Mouse (Mus musculus): ENCODE data around the gene Elk3. TPM values are rescaled to one million over a fixed set of nuclear protein-coding genes. Genes with fewer than 3 reads are reported as not detected.

The Elk3 gene
- polyA plus RNA-seq, 1 experiment from 2014 or later: 4.6 TPM

GRCm38 (mm10) chr10:93353545-93354326 is 42.8 kb upstream of the Elk3 start:
- H3K27ac ChIP-seq (ENCODE audit: low read length): no peak overlapping the region
- no peaks in the 10 kb centered on the region for H3K36me3 ChIP-seq (ENCODE audit: control insufficient read depth, insufficient read depth)
- no peaks in the 10 kb centered on the region for H3K27me3 ChIP-seq (ENCODE audit: control insufficient read depth, insufficient read depth, low read depth, low read length)
- WGBS (ENCODE audit: insufficient replicate concordance): 69% methylated on average over 10 of the region's 10 CpGs
- no peak overlapping the region for H3K4me3 ChIP-seq (ENCODE audit: low read depth, low read length)
- H3K9me3 ChIP-seq (replicated peaks; ENCODE audit: control insufficient read depth, low read length): no peaks in the 10 kb centered on the region
- no peaks in the 10 kb centered on the region for H3K4me1 ChIP-seq (ENCODE audit: control insufficient read depth, low read depth, low read length)
- ATAC-seq (ENCODE audit: low read depth): no peak
- no peak overlapping the region for H3K9ac ChIP-seq (ENCODE audit: low read depth, low read length)
- H3K4me2 ChIP-seq (ENCODE audit: low read depth, low read length): no peak overlapping the region

- no peaks in the 10 kb centered on the region; the same call in 1 of the 2 replicates for H3K4me1 ChIP-seq (ENCODE audit: control insufficient read depth, low read depth, low read length)
- no peak overlapping the region for H3K27ac ChIP-seq (ENCODE audit: low read length)
- no peaks in the 10 kb centered on the region for H3K36me3 ChIP-seq (ENCODE audit: control insufficient read depth, insufficient read depth)
- 68% methylated on average over 14 of the region's 14 CpGs for WGBS (ENCODE audit: insufficient replicate concordance)
- H3K9ac ChIP-seq (ENCODE audit: low read depth, low read length): no peak overlapping the region
- no peaks in the 10 kb centered on the region for H3K9me3 ChIP-seq (replicated peaks; ENCODE audit: control insufficient read depth, low read length)
- no peak overlapping the region for H3K4me3 ChIP-seq (ENCODE audit: low read depth, low read length)
- H3K27me3 ChIP-seq (ENCODE audit: control insufficient read depth, insufficient read depth, low read depth, low read length): no peaks in the 10 kb centered on the region
- ATAC-seq (ENCODE audit: low read depth): no peak
- H3K4me2 ChIP-seq (ENCODE audit: low read depth, low read length): no peak overlapping the region
Measured at GRCm38 (mm10) chr10:93347918-93348505, 37.1 kb upstream of the Elk3 start.

DNA sequence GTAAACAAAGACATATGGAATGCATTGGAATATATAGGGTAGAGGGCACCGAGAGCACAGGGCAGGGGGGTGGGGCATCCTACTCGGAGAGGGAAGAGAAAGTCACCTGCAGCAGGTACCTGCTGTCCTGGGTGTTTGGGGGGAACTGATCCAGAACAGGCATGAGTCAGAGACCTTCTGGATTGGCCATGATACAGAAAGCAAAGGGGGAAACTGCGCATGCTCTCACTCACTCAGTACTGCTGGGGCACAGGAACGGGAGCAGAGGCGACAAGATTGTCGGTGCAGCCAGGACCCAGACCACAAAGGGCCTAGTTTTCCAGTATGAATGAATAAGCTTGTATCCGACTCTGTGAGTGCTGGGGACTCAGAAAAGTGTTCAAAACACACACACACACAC is 36.5 kb upstream of the Elk3 start:
- Histone ChIP-seq H3K36me3 (ENCODE audit: control insufficient read depth, insufficient read depth) (no peaks in the 10 kb centered on the region), H3K4me2 (ENCODE audit: low read depth, low read length) (no peak overlapping the region), H3K9me3 (replicated peaks; ENCODE audit: control insufficient read depth, low read length) (no peaks in the 10 kb centered on the region), H3K27ac (ENCODE audit: low read length) (no peak overlapping the region), H3K4me1 (ENCODE audit: control insufficient read depth, low read depth, low read length) (no peaks in the 10 kb centered on the region; the same call in 1 of the 2 replicates), H3K9ac (ENCODE audit: low read depth, low read length) (no peak overlapping the region), H3K4me3 (ENCODE audit: low read depth, low read length) (no peak overlapping the region), H3K27me3 (ENCODE audit: control insufficient read depth, insufficient read depth, low read depth, low read length) (no peaks in the 10 kb centered on the region)
- no peak for ATAC-seq (ENCODE audit: low read depth)
- 55% methylated on average over 7 of the region's 7 CpGs for WGBS (ENCODE audit: insufficient replicate concordance)

- H3K4me3 ChIP-seq (ENCODE audit: low read depth, low read length): no peak overlapping the region
- no peak for ATAC-seq (ENCODE audit: low read depth)
Measured at GRCm38 (mm10) chr10:93346208-93346936, 35.4 kb upstream of the Elk3 start.

DNA sequence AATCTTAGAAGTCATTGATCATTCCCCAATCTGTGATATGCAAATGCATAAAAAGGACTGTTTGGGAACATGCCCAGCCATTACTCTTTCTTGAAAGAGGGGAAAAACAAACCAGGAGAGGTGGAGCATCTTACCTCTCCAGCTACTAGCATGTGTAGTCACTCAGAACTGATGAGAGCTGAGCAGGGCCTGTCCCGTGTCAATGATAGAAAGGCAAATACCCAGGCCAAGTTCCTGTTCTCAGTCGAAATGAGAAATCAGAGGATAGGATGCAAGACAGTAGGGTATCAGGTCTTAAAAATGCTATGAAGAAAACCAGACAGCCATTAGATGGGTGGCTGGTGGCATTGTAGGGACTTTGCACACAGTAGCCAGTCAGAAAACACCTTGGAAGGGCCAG is 34.6 kb upstream of the Elk3 start:
- H3K4me2 ChIP-seq (ENCODE audit: low read depth, low read length): no peak overlapping the region
- ATAC-seq (ENCODE audit: low read depth): no peak
- 59% methylated on average over 2 of the region's 2 CpGs for WGBS (ENCODE audit: insufficient replicate concordance)

More at GRCm38 (mm10) chr10:93346208-93346936, 35.4 kb upstream of the Elk3 start:
- Histone ChIP-seq H3K9ac (ENCODE audit: low read depth, low read length) (no peak overlapping the region), H3K9me3 (replicated peaks; ENCODE audit: control insufficient read depth, low read length) (no peaks in the 10 kb centered on the region), H3K4me2 (ENCODE audit: low read depth, low read length) (no peak overlapping the region), H3K36me3 (ENCODE audit: control insufficient read depth, insufficient read depth) (no peaks in the 10 kb centered on the region), H3K27ac (ENCODE audit: low read length) (no peak overlapping the region), H3K27me3 (ENCODE audit: control insufficient read depth, insufficient read depth, low read depth, low read length) (no peaks in the 10 kb centered on the region), H3K4me1 (ENCODE audit: control insufficient read depth, low read depth, low read length) (no peaks in the 10 kb centered on the region; the same call in 1 of the 2 replicates)
- 54% methylated on average over 9 of the region's 9 CpGs for WGBS (ENCODE audit: insufficient replicate concordance)

GRCm38 (mm10) chr10:93343469-93343868 is 32.5 kb upstream of the Elk3 start:
- Histone ChIP-seq H3K4me1 (ENCODE audit: control insufficient read depth, low read depth, low read length) (no peaks in the 10 kb centered on the region; the same call in 1 of the 2 replicates), H3K4me2 (ENCODE audit: low read depth, low read length) (no peak overlapping the region), H3K4me3 (ENCODE audit: low read depth, low read length) (no peak overlapping the region), H3K9ac (ENCODE audit: low read depth, low read length) (no peak overlapping the region), H3K9me3 (replicated peaks; ENCODE audit: control insufficient read depth, low read length) (no peaks in the 10 kb centered on the region), H3K27ac (ENCODE audit: low read length) (no peak overlapping the region), H3K27me3 (ENCODE audit: control insufficient read depth, insufficient read depth, low read depth, low read length) (no peaks in the 10 kb centered on the region), H3K36me3 (ENCODE audit: control insufficient read depth, insufficient read depth) (no peaks in the 10 kb centered on the region)
- ATAC-seq (ENCODE audit: low read depth): no peak
- 70% methylated on average over 6 of the region's 6 CpGs for WGBS (ENCODE audit: insufficient replicate concordance)

More for the DNA sequence above, 34.6 kb upstream of the Elk3 start:
- H3K27me3 ChIP-seq (ENCODE audit: control insufficient read depth, insufficient read depth, low read depth, low read length): no peaks in the 10 kb centered on the region
- H3K36me3 ChIP-seq (ENCODE audit: control insufficient read depth, insufficient read depth): no peaks in the 10 kb centered on the region
- H3K4me3 ChIP-seq (ENCODE audit: low read depth, low read length): no peak overlapping the region
- no peak overlapping the region for H3K27ac ChIP-seq (ENCODE audit: low read length)
- no peaks in the 10 kb centered on the region for H3K9me3 ChIP-seq (replicated peaks; ENCODE audit: control insufficient read depth, low read length)
- H3K4me1 ChIP-seq (ENCODE audit: control insufficient read depth, low read depth, low read length): no peaks in the 10 kb centered on the region; the same call in 1 of the 2 replicates
- H3K9ac ChIP-seq (ENCODE audit: low read depth, low read length): no peak overlapping the region

GRCm38 (mm10) chr10:93342986-93343385 is 32.1 kb upstream of the Elk3 start:
- Histone ChIP-seq H3K4me3 (ENCODE audit: low read depth, low read length) (no peak overlapping the region), H3K4me1 (ENCODE audit: control insufficient read depth, low read depth, low read length) (no peaks in the 10 kb centered on the region; the same call in 1 of the 2 replicates), H3K9me3 (replicated peaks; ENCODE audit: control insufficient read depth, low read length) (no peaks in the 10 kb centered on the region), H3K36me3 (ENCODE audit: control insufficient read depth, insufficient read depth) (no peaks in the 10 kb centered on the region), H3K4me2 (ENCODE audit: low read depth, low read length) (no peak overlapping the region), H3K27ac (ENCODE audit: low read length) (no peak overlapping the region), H3K9ac (ENCODE audit: low read depth, low read length) (no peak overlapping the region), H3K27me3 (ENCODE audit: control insufficient read depth, insufficient read depth, low read depth, low read length) (no peaks in the 10 kb centered on the region)
- WGBS (ENCODE audit: insufficient replicate concordance): 60% methylated on average over 3 of the region's 3 CpGs
- ATAC-seq (ENCODE audit: low read depth): no peak

GRCm38 (mm10) chr10:93338526-93338925 is 27.6 kb upstream of the Elk3 start:
- H3K27me3 ChIP-seq (ENCODE audit: control insufficient read depth, insufficient read depth, low read depth, low read length): no peaks in the 10 kb centered on the region
- H3K4me2 ChIP-seq (ENCODE audit: low read depth, low read length): no peak overlapping the region
- H3K4me1 ChIP-seq (ENCODE audit: control insufficient read depth, low read depth, low read length): no peaks in the 10 kb centered on the region
- no peak overlapping the region for H3K4me3 ChIP-seq (ENCODE audit: low read depth, low read length)
- 59% methylated on average over 5 of the region's 5 CpGs for WGBS (ENCODE audit: insufficient replicate concordance)
- H3K9me3 ChIP-seq (replicated peaks; ENCODE audit: control insufficient read depth, low read length): no peaks in the 10 kb centered on the region
- H3K9ac ChIP-seq (ENCODE audit: low read depth, low read length): no peak overlapping the region
- no peak for ATAC-seq (ENCODE audit: low read depth)
- no peaks in the 10 kb centered on the region for H3K36me3 ChIP-seq (ENCODE audit: control insufficient read depth, insufficient read depth)
- no peak overlapping the region for H3K27ac ChIP-seq (ENCODE audit: low read length)

Measured in liver, embryonic 16.5 days (tissue).